Mouse (Mus musculus): Measurements from ENCODE around the gene Bloc1s1. TPM values are rescaled to one million over a fixed set of nuclear protein-coding genes. Genes with fewer than 3 reads are reported as not detected.
A peak's percentile ranks its signal among the peaks of the same experiment; 100 is the strongest.

The Bloc1s1 gene
- total RNA-seq, 2 experiments from 2014 or later = 109 to 123 TPM

DNA sequence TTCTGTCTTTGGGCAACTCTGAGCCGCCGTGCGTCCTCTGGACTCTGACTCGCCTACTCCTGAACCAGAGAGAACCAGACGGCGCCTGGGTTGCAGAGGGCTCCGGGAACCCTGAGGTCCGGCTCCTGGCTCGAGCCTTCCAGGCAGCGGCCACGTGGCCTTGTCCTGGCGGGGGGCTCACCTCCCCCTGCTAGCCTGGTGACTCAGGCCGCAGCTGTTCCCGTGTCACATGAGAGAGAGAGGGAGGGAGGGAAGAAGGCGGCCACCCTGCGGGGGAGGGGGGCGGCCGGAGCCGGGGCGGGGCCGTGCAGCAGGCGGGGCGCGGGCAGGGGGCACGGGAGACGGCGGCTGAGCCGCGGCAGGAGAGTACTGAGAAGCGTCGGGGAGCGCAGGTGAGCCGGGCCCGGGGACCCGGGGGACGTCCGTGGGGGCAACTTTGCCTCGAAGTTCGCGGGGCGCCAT is 14.2 kb downstream of the Bloc1s1 start:
- DNase-seq (ENCODE audit: low spot score in 2 of 2) = peak; percentile 68 to 81

DNA sequence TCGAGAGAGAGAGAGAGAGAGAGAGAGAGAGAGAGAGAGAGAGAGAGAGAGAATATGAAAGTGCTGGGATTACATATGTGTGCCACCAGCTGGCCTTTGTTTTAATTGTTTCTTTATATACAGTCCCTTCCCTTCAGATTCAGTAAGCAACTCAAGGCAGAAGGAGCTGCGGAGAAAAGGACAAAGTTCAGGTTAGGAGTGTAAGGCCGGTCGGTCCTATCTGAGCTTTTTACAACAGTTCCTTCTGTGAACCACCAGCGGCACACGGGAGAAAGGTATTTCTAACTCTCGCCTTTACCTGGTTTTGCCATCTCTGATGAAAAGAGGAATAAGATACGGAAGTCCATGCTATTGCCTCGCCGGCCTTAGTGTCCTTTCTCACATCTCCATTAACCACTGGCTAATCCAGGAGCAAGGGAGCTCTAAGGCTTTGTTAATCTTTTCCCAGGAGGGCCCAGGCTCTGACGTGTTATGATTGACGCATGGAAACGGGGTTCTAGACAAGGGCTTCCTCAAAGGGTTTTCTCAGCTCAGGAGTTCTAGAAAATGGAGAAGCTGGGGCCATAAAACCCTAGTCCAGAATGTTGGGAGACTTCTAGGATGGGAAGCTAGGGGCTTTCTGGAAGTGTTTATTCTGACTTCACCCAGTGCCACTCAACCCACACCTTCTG is 14.9 kb downstream of the Bloc1s1 start:
- DNase-seq (ENCODE audit: low spot score in 2 of 2) = no peak

DNA sequence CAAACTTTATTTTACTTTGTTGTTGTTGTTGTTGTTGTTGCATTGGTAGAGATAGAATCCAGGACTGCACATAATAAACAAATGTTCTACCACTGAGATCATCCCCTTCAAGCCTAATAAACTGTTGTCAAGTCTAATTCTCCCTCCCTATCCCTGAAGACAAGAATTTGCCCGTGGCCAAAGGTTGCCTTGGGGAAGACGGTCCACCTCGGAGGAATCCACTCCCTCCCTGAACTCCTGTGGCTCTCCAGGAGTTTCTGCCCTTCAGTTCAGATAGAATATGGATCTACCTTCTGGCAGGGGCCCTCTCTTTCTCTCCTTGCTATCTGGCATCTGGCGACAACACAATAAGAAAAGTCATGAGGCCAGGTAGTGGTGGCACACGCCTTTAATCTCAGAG is 19.0 kb downstream of the Bloc1s1 start:
- DNase-seq (ENCODE audit: low spot score in 2 of 2) = no peak

DNA sequence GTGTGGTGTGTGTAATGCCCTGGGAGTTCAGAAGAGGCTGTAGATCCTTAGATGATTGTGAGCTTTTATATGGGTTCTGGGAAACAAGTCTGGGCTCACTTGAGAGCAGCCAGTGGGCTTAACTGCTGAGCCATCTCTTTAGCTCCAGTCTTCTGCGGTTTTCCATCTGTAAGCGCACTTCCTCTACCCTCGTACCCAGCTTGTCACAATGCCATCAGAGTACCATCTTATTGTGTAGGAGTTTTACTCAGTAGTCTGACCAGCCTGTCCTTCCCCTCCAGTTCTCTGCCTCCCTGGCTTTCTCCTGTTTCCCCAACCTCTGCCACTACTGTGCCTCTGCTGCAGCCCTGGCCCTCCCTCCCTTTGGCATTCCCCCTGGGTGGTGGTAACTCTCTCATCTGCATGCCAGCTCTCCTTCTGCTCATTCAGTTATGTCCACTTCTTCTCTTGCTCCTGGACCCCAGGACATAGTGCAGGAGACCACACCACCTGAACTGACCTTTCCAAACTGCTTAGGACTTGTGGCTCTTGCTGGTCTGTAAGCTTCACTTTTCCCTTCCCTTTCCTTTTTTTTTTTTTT is 21.3 kb downstream of the Bloc1s1 start:
- DNase-seq (ENCODE audit: low spot score in 2 of 2) = no peak

DNA sequence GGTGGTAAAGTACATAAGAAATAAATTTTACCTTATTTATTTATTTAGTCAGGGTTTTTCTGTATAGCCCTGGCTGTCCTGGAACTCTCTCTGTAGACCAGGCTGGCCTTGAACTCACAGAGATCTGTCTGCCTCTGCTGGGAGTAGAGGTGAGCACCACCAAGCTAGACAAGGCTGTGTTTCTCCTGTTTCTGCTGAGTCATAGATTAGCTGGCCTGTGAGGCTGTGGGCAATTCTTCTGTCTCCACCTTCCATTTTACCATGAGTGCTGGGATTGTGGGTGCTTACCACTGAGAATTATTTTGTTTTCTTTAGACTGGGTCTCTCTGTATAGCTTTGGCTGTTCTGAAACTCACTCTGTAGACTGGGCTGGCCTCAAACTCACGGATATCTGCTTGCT is 22.4 kb downstream of the Bloc1s1 start:
- no peak for DNase-seq (ENCODE audit: low spot score in 2 of 2)

DNA sequence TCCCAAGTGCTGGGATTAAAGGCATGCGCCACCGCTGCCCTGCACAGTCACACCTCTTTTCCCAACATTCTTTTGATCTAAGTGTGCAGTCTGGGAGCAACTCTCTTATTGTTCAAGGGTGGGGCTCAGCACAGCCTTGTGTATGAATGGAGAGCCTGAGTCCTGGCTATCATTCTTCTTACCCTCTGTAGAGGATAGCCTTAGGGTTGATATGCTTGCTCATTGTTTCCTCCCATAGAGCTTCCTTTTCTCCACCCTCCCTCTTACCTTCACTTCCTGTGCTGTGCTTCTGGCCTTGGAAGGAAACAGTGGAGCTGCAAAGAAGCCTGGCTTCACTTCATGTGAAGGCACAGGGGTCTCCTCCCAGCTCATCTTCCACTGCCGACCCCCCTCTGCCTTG is 23.1 kb downstream of the Bloc1s1 start, which contains the start of gene Cd63:
Cd63 (plus strand) TSS at position 292 of the 400 bp plus-strand sequence.
- no peak for DNase-seq (ENCODE audit: low spot score in 2 of 2)

DNA sequence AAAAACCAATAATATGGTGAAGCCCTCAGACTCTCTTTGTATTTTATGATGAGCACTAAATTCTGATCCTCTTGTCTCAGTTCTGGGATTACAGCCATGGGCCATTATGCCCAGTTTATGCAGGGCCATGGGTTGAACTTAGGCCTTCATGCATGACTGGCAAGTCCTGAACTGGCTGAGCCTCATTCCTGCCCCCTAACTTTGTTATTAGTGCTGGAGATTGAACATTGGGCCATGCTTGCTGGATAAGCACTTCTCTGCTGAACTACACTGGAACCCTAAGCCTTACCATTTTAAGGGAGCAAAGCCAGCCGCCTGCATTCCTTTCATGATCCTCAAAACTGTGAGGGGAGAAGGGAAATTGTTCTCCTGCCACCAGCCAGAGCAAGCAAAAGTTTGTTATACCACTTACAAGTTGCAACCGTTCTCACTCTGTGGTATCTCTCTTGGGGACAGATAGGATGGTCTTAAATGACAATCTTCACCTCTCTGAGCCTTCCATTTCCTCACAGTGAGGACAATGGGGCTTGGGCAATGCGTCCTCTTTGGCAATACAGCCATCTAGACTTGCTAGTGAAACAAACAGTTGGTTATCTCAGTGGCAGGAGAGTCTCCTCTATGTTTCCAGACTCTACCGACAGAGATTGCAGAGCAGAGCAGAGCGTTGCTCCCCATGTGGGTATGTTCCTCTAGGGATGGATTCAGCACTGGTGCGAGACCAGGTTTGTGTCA is 23.9 kb downstream of the Bloc1s1 start:
- DNase-seq (ENCODE audit: low spot score in 2 of 2) = no peak

DNA sequence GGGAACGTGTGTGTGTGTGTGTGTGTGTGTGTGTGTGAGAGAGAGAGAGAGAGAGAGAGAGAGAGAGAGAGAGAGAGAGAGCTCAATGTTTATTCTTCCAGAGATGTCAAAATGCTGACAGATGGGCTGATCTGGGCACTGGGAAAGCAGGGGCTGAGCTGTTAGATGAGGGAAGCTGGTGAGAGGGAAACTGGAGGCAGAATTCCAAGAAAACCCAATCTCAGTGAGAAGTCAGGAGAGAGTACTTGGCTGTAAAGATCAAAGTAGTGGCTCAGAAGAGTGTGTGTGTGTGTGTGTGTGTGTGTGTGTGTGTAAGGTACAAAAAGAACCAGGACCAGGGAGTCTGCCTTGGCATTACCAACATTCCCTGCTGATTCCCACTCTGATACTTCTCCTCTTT is 26.3 kb downstream of the Bloc1s1 start:
- no peak for DNase-seq (ENCODE audit: low spot score in 2 of 2)

DNA sequence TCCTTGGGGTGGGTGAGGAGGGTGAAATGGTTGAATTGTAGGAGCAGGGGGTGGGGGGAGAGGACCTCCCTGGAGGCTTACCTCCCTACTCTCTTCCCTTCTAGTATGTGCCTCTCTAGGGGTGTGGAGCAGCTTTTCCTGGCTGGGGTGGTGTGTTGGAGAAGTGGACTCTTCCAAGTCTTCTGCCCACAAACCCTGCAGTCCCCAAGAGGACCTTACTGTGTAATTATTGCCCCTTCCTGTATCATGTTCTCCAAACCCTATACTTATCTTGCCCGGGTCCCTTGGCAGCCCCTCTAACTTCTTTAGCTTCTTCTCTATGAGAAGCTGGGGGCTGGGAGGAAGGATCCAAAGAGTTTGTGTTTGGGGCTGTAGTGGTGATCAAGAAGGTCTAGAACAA is 27.0 kb downstream of the Bloc1s1 start:
- DNase-seq (ENCODE audit: low spot score in 2 of 2) = no peak

DNA sequence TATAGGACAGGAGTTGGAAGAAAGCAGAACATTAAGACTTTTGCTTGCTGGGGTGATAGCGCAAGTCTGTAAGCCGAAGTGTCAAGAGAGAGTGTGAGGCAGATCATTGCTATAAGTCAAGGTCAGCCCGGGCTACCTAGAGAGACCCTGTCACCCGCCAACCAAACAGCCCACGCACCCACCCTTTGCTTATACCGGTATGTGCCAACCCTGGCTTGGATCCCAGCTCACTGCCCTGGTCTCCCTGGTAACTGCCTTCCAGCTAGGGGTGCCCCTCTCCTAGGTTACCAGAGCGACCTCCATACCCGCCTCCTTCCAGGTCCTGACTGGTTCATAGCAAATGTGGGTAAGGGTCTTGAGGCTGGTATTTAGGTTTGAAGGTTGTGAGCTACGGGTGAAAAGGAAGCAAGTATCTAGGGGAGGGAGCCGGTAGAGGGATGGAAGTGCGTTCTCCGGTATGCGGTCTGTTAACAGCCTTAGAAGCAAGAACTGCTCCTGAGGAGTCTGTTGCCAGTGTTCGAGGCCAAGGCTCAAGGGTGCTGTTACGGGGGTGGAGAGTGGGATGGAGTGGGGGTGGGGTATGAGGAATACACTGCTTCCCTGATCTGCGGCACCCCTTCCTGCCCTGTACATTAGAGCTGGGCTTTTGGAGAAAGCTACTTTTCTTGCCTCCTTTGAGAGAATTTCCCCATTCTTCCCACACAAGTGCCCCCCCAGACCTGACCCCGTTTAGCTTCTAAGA is 27.7 kb downstream of the Bloc1s1 start:
- DNase-seq (ENCODE audit: low spot score in 2 of 2) = peak; percentile 73 to 79

DNA sequence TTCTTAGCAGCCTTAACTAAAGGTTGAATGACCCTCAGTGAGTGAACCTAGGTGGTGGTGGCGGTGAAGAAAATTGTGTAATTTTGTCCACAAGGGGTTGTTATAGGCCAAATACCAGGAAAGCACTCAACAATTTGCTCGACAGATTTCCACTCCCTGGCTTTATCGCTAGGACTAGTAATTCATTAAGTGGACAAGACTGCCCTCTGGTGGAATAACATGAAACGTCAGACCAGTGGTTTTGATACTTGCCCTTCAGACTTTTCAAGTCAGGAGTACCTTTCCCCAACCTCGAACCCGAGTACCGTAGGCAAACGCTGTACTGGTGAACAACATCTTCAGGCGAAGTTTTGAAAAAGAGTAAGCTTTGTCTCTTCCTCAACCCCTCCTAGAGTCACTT is 28.4 kb downstream of the Bloc1s1 start:
- peak; percentile 83 to 85 for DNase-seq (ENCODE audit: low spot score in 2 of 2)

DNA sequence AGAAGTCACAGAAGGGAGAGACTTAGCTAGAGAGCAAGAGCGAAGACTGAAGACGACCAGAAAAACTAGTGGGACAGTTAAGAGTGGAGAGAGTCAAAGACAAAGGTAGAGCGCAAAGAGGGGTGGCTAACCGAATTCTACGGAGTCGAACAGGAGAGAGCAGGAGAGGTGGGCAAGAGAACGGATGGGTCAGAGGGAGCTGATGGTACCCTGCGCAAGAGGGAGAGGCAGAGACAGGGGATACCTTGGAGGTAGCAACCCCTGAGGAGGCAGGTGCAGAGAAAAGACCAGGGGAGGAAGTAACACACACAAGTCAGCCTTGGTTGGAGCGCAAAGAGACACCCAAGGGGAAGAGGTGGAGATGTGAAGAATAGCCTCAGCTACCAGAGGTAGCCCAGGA is 31.6 kb downstream of the Bloc1s1 start:
- no peak for DNase-seq (ENCODE audit: low spot score in 2 of 2)

DNA sequence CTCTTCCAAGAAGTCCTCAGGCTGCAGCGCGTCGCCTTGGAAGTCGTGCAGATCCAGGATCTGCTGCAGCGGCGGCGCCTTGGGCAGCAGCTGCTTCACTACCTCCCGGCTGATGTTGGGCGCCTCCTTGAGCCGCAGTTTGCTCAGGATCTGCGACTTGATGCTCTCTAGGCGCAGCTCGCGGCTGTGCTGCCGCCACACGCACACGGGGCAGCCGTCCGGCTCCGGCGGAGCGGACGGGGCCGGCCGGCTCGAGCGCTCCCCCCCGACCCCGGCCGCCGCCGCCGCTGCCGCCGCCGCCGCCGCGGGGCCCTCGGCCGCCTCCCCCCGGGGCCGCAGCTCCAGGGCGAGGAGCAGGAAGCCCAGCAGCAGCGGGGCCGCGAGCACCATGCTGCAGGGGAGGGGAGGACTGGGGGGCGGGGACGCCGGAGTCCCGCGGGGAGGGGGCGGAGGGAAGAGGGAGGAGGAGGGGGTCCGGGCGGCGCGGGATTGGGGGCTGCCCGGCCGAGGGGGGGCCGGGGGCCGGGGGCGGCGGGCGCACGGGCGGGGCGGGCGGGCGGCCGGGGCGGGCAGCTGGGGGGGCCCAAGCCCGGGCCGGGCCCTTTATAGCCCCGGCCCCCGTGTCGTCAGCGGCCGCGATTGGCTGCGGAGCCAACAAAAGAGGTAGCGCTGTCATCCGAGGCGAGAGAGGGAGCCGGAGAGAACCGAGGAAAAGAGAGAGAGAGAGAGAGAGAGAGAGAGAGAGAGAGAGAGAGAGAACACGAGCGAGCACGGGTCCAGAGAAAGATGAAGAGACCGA is 32.3 kb downstream of the Bloc1s1 start, which contains the start of gene Gdf11:
Gdf11 (minus strand) TSS at position 423 of the 799 bp plus-strand sequence.
- peak; percentile 68 to 76 for DNase-seq (ENCODE audit: low spot score in 2 of 2)

DNA sequence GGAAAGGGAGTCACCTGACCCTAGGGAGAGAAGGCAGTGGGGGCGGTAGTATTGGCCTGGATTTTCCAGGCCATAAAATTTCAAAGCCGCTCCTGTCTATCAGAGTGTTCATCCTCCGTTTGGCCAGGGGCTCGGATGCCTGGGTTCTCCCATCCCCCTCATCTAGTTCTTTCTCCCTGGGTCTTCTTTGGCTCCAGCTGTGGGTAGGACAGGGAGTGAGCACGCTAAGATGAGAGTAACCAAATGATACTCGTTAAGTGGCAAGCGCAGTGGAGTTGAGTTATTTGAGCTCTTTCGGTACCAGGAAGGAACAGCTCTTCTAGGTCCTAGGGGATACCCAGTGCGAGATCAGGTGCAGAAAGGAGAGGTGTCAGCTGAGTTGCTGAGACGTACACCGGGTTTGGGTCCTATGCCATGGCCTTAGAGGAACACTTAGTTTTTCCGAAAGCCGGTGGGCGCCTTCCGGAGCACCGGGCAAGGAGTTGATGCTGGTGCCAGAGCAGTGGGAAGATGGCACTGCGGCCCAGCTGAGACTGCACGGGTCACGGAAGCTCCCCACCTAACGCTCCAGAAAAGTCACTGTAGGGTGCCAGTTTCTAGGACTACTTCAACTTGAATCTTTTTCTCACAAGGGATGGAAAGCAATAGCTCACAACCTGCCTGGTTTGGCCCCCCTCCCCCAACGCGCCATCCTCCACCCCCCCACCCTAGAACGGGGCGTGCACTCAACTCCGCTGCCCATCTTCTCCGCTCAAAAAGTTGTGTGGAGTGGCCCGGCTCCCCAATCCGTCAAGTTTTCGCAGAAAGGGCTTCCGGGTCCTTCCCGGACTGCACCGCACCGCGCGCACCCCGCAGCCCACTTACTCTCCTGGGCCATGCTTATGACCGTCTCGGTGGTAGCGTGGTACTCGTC is 33.2 kb downstream of the Bloc1s1 start:
- DNase-seq (ENCODE audit: low spot score in 2 of 2) = no peak

DNA sequence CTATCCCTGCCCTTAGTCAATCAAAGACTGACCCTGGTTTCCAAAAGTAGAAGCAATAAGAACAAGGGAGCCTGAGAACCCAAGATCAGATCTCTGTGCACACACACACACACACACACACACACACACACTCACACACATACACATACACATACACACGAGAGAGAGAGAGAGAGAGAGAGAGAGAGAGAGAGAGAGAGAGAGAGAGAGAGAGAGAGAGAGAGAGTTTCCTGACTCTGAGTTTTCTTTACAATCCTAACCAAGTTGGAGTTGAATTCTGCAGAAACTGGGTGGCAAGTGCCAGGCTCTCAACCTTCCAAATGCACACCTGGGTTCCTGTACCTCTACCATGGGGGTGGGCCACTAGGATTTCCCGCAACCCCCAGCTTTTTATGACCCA is 34.0 kb downstream of the Bloc1s1 start:
- DNase-seq (ENCODE audit: low spot score in 2 of 2) = no peak

DNA sequence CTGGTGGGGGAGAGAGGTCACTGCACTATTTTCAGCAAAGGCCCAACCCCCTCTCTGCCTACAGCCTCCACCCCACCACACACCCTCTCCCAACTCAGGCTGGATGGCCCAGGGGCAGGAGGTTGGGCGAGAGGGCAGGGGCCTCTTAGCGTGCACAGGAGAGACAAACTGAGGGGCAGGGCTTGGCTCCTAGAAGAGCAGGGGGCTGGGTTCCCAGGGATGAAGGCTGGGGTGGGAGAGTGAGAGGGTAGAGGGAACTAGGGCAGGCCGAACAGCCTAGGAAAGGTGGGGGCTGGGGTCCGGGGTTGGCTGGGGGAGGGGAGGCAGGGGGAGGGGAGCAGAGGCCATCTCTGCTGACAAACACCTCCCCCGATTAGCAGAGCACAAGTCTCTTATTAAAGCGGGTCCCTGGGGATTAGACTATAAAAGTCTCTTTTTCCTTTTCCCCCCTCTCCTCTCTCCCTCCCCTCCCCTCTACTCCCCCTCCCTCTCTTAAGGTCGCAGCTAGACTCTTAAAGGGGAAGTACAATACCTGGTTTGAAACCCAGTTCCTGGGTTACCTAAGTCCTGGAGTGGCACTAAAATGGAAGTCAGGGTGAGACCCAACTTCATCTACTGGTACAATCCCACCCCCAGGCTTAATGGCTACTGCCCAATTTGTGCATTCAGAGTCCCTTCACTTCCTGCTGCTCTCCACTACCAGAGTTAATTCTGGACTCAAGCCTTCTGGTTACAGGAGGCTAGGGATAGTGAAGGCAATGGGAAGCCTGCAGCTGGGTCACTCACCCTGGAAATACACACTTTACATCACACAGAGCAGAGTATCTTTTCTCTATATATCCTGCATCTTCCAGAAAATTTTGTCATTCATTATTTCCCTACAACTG is 34.7 kb downstream of the Bloc1s1 start:
- no peak for DNase-seq (ENCODE audit: low spot score in 2 of 2)

DNA sequence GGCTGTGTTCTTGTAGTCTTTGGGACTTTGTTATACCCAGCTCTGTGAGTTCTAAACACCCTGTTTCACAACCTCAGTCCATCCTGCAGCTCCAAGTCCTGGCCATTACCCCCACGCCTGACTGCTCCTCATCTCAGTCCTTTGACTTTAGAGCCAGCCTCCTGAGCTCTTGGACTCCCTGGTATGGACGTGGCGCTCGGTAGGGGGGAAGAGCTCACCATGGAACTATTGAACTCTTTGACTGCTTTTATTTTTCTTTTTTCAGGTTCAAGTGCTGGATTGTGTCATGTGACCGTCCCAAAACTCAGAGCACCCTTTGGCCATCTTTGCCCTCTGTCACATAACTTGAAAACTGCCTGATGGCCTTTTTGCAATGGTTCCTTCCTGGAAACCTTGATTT is 41.8 kb downstream of the Bloc1s1 start:
- DNase-seq (ENCODE audit: low spot score in 2 of 2) = no peak

DNA sequence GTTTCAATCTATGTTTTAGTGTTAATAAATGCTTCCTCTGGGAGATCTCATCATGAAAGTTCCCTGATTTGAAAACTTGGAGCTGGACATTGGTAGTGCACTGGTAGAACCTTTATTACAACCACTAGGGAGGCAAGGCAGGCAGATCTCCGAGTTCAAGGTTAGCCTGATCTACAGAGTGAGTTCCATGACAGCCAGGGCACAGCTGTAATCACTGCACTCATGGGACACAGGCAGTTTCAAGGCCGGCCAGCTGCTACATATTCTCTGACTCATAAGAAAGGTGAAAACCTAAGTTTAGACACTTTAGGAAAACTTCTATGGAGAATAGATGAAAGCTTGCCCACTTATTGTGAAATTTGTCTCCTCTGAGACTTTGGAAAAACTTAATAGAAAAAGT is 45.0 kb downstream of the Bloc1s1 start:
- no peak for DNase-seq (ENCODE audit: low spot score in 2 of 2)

DNA sequence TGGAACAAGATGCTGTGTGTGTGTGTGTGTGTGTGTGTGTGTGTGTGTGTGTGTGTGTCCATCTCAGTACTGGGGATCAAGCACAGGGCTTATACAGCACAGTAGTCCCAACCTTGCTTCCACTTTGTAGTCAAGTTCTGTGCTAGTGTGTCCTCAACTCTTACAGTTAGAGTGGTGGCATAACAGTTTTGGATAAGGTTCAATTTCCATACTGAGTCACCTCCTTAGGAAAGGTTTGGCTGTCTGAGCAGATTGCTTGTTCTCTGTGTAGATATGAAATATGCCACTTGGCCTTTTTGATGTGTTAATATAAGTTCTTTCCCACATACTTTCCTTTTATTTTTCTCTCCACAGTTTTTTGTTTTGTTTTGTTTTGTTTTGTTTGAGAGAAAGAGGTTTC is 45.5 kb downstream of the Bloc1s1 start:
- DNase-seq (ENCODE audit: low spot score in 2 of 2) = no peak

Measured in layer of hippocampus, postnatal 10 days (tissue).